Mouse (Mus musculus) liver, adult 2 months (tissue): Measurements from ENCODE around the gene Atxn1l.

Experiments
- CTCF ChIP-seq: fragments of 200-500 bp; IDR thresholded peaks from 2 replicates; pipeline ENCODE4 v1.5.1; 2011; ENCODE audit warnings: low read depth, low read length, control low read depth
- POLR2A ChIP-seq: fragments of 200-500 bp; IDR thresholded peaks from 2 replicates; pipeline ENCODE4 v1.6.1; 2011; ENCODE audit warnings: low read length, control low read depth; ENCODE audit not compliant: insufficient read depth; ENCODE audit errors: extremely low read depth

DNA sequence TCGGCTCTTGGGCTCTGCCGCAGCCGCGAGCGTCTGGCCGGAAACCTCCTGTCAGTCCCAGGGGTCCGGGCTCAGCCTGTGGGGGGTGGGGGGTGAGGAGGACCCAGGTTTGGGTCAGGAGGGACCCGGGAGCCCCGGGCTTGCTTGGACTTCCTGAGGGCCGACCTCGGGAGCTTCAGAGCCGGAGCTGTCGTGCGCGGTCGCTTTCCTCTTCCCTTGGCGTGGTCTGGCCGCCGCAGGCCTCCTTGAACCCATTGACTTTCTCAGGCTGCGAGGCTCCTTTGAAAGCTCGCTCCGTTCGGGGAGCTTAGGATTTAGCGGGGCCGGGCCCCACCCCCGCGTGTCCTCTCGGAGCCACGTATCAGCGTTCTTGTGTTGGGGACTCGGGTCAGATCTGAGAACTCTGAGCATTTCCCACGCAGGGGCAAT, 41.5 kb upstream of the Atxn1l start:
- no peak for TF ChIP-seq CTCF
- TF ChIP-seq POLR2A = no peak
